Mouse (Mus musculus): Measurements from ENCODE around the gene Zfp955b. TPM values are rescaled to one million over a fixed set of nuclear protein-coding genes. Genes with fewer than 3 reads are reported as not detected.
"Not testable (repeated sequence)": the region's sequence is repeated elsewhere in the genome, so short reads cannot be mapped to it uniquely, and the experiment has no call there.

Gene Zfp955b
- 10 to 100 TPM; 32.8 to 41.0 (median 36.5) TPM for total RNA-seq (2022)

DNA sequence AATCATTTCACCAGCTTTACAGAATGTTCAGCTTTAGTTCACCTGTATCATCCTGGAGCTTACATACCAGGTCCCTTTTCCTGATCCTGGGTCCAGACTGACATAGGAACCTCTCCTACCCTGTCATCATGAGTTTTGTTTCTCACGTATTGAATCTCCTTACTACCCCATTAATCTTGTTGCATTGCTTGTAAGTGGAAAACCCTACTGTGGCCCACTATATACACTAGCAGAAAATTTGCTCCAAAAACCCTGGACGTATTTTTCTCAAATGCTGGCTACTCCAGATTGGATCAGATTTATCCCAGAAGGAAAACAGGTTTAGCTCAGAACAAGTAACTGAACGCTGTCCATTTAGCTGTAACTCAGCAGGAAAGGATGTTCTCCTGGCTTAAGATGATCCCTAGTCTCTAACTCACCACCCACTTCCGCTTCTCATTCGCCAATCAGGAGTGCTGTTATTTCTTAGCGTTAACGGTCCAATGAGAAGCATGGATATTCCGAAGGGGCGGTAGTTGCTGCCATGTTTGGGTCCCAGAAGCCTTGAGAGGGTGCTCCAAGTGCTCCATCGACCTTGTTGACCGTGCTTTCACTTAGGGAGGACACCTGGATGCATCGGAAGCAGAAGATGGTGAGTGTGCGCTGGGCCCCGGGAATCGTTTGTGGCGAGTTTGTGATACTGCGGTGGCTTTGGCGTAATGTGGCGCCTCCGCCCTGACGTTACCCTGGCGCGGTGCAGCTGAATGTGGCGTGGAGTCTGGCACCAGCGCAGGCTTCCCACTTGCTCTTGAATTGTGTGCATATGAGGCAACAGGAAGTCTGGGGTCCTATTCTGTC, at the start of gene Zfp955b:
Gene Zfp955b, plus strand, starts transcription at position 506 of the 837 bp plus-strand sequence.
- DNase-seq (ENCODE audit: low spot score in 2 of 2) = not testable (repeated sequence)

DNA sequence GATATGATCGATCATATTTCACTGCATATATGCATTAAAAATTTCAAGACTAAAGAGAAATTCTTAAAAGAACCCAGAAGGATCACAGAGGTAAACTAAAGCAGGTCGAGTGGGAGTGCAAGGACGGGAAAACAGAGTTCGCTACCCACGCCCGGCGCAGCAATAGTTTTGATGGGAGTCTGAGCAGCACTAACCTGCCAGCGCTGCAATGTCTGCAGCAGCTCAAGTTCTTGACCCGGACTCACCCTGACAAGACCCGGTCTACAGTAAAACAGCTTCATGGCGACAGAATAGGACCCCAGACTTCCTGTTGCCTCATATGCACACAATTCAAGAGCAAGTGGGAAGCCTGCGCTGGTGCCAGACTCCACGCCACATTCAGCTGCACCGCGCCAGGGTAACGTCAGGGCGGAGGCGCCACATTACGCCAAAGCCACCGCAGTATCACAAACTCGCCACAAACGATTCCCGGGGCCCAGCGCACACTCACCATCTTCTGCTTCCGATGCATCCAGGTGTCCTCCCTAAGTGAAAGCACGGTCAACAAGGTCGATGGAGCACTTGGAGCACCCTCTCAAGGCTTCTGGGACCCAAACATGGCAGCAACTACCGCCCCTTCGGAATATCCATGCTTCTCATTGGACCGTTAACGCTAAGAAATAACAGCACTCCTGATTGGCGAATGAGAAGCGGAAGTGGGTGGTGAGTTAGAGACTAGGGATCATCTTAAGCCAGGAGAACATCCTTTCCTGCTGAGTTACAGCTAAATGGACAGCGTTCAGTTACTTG, 34.6 kb upstream of the Zfp955b start, which contains the start of gene Zfp955a:
Gene Zfp955a, minus strand, starts transcription at position 616 of the 789 bp plus-strand sequence.
- DNase-seq (ENCODE audit: low spot score in 2 of 2) = not testable (repeated sequence)

DNA sequence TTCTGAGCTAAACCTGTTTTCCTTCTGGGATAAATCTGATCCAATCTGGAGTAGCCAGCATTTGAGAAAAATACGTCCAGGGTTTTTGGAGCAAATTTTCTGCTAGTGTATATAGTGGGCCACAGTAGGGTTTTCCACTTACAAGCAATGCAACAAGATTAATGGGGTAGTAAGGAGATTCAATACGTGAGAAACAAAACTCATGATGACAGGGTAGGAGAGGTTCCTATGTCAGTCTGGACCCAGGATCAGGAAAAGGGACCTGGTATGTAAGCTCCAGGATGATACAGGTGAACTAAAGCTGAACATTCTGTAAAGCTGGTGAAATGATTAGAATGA, 34.1 kb upstream of the Zfp955b start:
- not testable (repeated sequence) for DNase-seq (ENCODE audit: low spot score in 2 of 2)

DNA sequence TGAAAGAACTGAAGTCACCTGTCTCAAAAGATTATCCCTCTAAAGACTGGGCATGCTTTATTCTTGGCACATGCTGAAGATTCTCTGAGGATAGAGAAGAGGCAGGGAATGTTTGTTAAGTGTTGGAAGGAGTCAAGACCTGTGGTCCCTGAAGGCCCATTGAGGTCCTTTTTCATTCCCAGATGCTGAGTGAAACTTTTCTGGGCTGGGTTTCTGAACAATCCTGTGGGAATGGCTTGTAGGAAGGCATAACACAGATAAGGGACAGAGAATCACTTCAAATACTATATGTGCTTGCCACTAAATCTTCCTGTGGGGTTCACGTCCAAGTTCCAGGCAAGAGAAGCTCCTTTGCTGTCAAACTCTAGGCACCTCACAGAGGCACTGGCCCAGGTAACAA, 25.0 kb upstream of the Zfp955b start, which contains the start of gene Olfr63:
Gene Olfr63, plus strand, starts transcription at position 301 of the 400 bp plus-strand sequence.
- no peak for DNase-seq (ENCODE audit: low spot score in 2 of 2)

DNA sequence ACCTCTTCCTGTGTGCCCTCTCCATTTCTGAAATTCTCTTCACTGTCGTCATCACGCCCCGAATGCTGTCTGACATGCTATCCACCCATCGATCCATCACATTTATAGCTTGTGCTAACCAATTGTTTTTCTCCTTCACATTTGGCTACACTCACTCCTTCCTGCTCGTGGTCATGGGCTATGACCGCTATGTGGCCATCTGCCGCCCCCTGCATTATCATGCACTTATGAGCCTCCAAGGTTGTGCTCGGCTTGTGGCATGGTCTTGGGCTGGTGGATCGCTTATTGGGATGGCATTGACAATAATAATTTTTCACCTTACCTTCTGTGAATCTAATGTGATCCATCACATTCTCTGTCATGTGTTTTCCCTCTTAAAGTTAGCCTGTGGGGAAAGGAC, 20.4 kb upstream of the Zfp955b start:
- DNase-seq (ENCODE audit: low spot score in 2 of 2) = no peak

DNA sequence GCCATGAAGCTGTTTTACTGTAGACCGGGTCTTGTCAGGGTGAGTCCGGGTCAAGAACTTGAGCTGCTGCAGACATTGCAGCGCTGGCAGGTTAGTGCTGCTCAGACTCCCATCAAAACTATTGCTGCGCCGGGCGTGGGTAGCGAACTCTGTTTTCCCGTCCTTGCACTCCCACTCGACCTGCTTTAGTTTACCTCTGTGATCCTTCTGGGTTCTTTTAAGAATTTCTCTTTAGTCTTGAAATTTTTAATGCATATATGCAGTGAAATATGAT, 469 bp downstream of the Zfp955b start:
- not testable (repeated sequence) for DNase-seq (ENCODE audit: low spot score in 2 of 2)

DNA sequence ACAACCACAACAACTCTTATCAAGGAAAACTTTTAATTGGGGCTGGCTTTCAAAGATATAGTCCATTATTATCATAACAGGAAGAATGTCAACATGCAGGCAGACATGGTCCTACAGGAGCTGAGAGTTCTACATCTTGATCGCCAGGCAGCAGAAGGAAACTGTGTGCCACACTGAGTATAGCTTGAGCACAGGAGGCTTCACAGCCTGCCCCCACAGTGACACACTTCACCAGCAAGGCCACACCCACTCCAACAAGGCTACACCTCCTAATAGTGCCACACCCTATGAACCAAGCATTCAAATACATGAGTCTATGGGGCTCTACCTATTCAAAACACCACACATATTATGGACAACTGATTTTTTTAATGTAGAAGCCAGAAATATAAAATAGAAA, 63.6 kb downstream of the Zfp955b start:
- no peak for DNase-seq (ENCODE audit: low spot score in 2 of 2)

Other genes starting within 250 kb of the Zfp955b start
- gene 4921501E09Rik, start 221.5 kb upstream of the Zfp955b start, total RNA-seq (2022) = under 1 TPM in 1 of 4 experiments, not detected in 3; 0.08 TPM
- gene Zfp563, start 200.2 kb upstream of the Zfp955b start, total RNA-seq (2022) = 10 to 100 TPM; 18.4 to 22.1 (median 19.7) TPM
- 1 to 10 TPM; 3.7 to 4.3 (median 4.0) TPM for gene Morc2b, start 149.9 kb upstream of the Zfp955b start, total RNA-seq (2022)
- gene Olfr55, start 121.1 kb upstream of the Zfp955b start, total RNA-seq (2022) = not detected
- not detected for gene Olfr239, start 98.2 kb upstream of the Zfp955b start, total RNA-seq (2022)
- gene Olfr1564, start 67.9 kb upstream of the Zfp955b start, total RNA-seq (2022) = 1 to 10 TPM in 3 of 4 experiments, under 1 TPM in 1; 0.78 to 1.6 (median 1.2) TPM
- gene Zfp955a, start 34.4 kb upstream of the Zfp955b start, total RNA-seq (2022) = 10 to 100 TPM; 11.9 to 12.8 (median 12.5) TPM
- not detected for gene Olfr63, start 24.9 kb upstream of the Zfp955b start, total RNA-seq (2022)
- gene Zfp81, start 69.3 kb downstream of the Zfp955b start, total RNA-seq (2022) = 10 to 100 TPM; 17.6 to 23.3 (median 20.4) TPM
- gene Zfp101, start 105.1 kb downstream of the Zfp955b start, total RNA-seq (2022) = 10 to 100 TPM; 14.4 to 19.5 (median 15.5) TPM
- not detected for gene Actl9, start 143.4 kb downstream of the Zfp955b start, total RNA-seq (2022)
- gene Adamts10, start 234.7 kb downstream of the Zfp955b start, total RNA-seq (2022) = 10 to 100 TPM; 21.2 to 29.5 (median 26.3) TPM